Mouse (Mus musculus) myocyte (in vitro differentiated cells): ENCODE measurements around the gene Slc13a1. TPM values are rescaled to one million over a fixed set of nuclear protein-coding genes. Genes with fewer than 3 reads are reported as not detected.
"Not testable (repeated sequence)": the region's sequence is repeated elsewhere in the genome, so short reads cannot be mapped to it uniquely, and the experiment has no call there.

Source experiments
- H3K27me3 ChIP-seq: one replicate; pipeline ENCODE4 v1.6.1; 2011; ENCODE audit not compliant: control insufficient read depth, insufficient read depth, insufficient read length
- H3K36me3 ChIP-seq: one replicate; pipeline ENCODE4 v1.6.1; 2011; ENCODE audit not compliant: control insufficient read depth, insufficient read depth
- H3K4me2 ChIP-seq: one replicate; pipeline ENCODE4 v1.6.1; 2011; ENCODE audit warnings: low read depth, control low read depth
- H3K4me3 ChIP-seq: one replicate; pipeline ENCODE4 v1.5.1; 2011; ENCODE audit warnings: mild to moderate bottlenecking, control low read depth, moderate library complexity
- H3K79me2 ChIP-seq: one replicate; pipeline ENCODE4 v1.6.1; 2011; ENCODE audit not compliant: control insufficient read depth, insufficient read depth
- H3ac ChIP-seq: one replicate; pipeline ENCODE4 v1.6.1; 2011; ENCODE audit not compliant: control insufficient read depth, insufficient read length
- CEBPB ChIP-seq: IDR thresholded peaks from 2 replicates; pipeline ENCODE4 v1.6.1; 2011; ENCODE audit warnings: mild to moderate bottlenecking, moderate library complexity; ENCODE audit not compliant: poor library complexity, insufficient read depth, severe bottlenecking
- E2F4 ChIP-seq: IDR thresholded peaks from one replicate; pipeline ENCODE4 v1.6.1; 2011; ENCODE audit warnings: mild to moderate bottlenecking, control low read depth, moderate library complexity; ENCODE audit not compliant: insufficient read depth
- MAX ChIP-seq: IDR thresholded peaks from one replicate; pipeline ENCODE4 v1.6.1; 2011; ENCODE audit warnings: low read depth, mild to moderate bottlenecking, control low read depth
- MYOD1 ChIP-seq, 3 experiments: IDR thresholded peaks; one replicate each; pipeline ENCODE4 v1.6.1; 2011; ENCODE audit warnings: control low read depth in 2 of 3, low read depth in 2 of 3, mild to moderate bottlenecking in 2 of 3, moderate library complexity in 1 of 3; ENCODE audit not compliant: insufficient read length in 2 of 3, control insufficient read depth in 1 of 3
- MYOG ChIP-seq, 3 experiments: IDR thresholded peaks; one replicate each; pipeline ENCODE4 v1.6.1; 2011; ENCODE audit warnings: control low read depth in 2 of 3, low read depth in 2 of 3, mild to moderate bottlenecking in 2 of 3; ENCODE audit not compliant: insufficient read length in 2 of 3, control insufficient read depth in 1 of 3, insufficient read depth in 1 of 3
- POLR2A ChIP-seq: IDR thresholded peaks from one replicate; pipeline ENCODE4 v1.6.1; 2011; ENCODE audit warnings: low read depth, mild to moderate bottlenecking, control low read depth, moderate library complexity; ENCODE audit not compliant: insufficient read length
- POLR2AphosphoS2 ChIP-seq: IDR thresholded peaks from one replicate; pipeline ENCODE4 v1.6.1; 2011; ENCODE audit warnings: low read depth, control low read depth; ENCODE audit not compliant: insufficient read length
- REST ChIP-seq: IDR thresholded peaks from one replicate; pipeline ENCODE4 v1.6.1; 2011; ENCODE audit warnings: mild to moderate bottlenecking, control low read depth, moderate library complexity; ENCODE audit not compliant: insufficient read depth, insufficient read length
- SRF ChIP-seq: IDR thresholded peaks from one replicate; pipeline ENCODE4 v1.6.1; 2011; ENCODE audit warnings: low read depth; ENCODE audit not compliant: control insufficient read depth, insufficient read length
- TCF12 ChIP-seq: IDR thresholded peaks from one replicate; pipeline ENCODE4 v1.6.1; 2011; ENCODE audit warnings: mild to moderate bottlenecking, control low read depth; ENCODE audit not compliant: poor library complexity, insufficient read depth, severe bottlenecking
- TCF3 ChIP-seq: IDR thresholded peaks from one replicate; pipeline ENCODE4 v1.6.1; 2011; ENCODE audit warnings: low read depth, control low read depth; ENCODE audit not compliant: insufficient read length
- USF1 ChIP-seq: IDR thresholded peaks from one replicate; pipeline ENCODE4 v1.6.1; 2011; ENCODE audit warnings: low read depth, mild to moderate bottlenecking, control low read depth, moderate library complexity
- polyA plus RNA-seq: library from polyadenylated mRNA; unstranded; fragments of >200 nt; fragmentation: generic; extraction: Trizol; gene quantifications from one replicate; pipeline ENCODE4 v1.2.1, GENCODE M21; 2012; ENCODE audit warnings: missing spikeins

Gene Slc13a1
- 0.11 TPM for polyA plus RNA-seq

DNA sequence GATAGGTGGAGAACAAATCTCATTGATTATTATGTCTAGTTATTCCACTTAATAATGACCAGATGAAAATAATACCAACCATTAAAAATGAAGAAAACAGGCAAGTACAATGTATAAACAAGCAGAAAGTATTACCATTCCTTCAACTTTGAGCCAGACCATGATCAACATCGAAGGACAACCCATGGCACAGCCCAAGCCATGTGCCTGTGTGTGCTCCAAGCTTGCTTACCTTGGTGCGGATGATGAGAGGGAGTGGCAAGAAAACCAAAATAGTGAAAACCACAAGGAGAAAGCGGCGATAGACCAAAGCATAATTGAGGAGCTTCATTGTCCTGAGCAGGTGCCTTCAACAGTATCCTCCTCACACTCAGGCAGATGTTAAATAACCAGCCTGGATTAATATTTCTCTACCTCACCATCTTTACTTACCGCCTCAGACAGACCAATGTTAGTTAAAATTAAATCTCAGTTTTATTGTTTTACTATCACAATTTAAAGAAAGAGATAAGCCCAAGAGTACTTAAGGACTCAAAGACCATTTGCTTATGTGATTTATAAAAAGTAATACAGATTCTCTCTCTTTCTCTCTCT is at the start of gene Slc13a1:
Gene Slc13a1, minus strand, starts transcription at position 359 of the 594 bp plus-strand sequence.
- TF ChIP-seq MYOG (IDR thresholded peaks at IDR 0.05; ENCODE audit: control insufficient read depth in 1 of 3, insufficient read depth in 1 of 3, insufficient read length in 2 of 3, low read depth in 2 of 3) (no peak), REST (no peak), USF1 (no peak), CEBPB (no peak), POLR2A (no peak), MYOD1 (IDR thresholded peaks at IDR 0.05; ENCODE audit: control insufficient read depth in 1 of 3, insufficient read length in 2 of 3, low read depth in 2 of 3) (no peak), TCF3 (no peak), E2F4 (no peak), POLR2AphosphoS2 (no peak), SRF (no peak), MAX (no peak), TCF12 (no peak)
- Histone ChIP-seq H3K4me2 (no peak within 1 kb of the TSS), H3K36me3 (no peaks in the 10 kb centered on the region), H3K27me3 (no peaks in the 10 kb centered on the region), H3ac (no peak within 1 kb of the TSS), H3K4me3 (no peak within 1 kb of the TSS), H3K79me2 (no peaks in the 10 kb centered on the region)

GRCm38 (mm10) chr6:24207866-24208265 is 40.0 kb upstream of the Slc13a1 start:
- H3K79me2 ChIP-seq = no peaks in the 10 kb centered on the region
- TF ChIP-seq TCF3 (no peak), POLR2AphosphoS2 (no peak), USF1 (no peak), MAX (no peak), REST (no peak), E2F4 (no peak)
- H3K4me3 ChIP-seq = no peak overlapping the region
- H3K4me2 ChIP-seq = no peak overlapping the region
- no peaks in the 10 kb centered on the region for H3K27me3 ChIP-seq
- H3K36me3 ChIP-seq = no peaks in the 10 kb centered on the region
- H3ac ChIP-seq = no peak overlapping the region

- no peak overlapping the region for H3ac ChIP-seq
- no peaks in the 10 kb centered on the region for H3K79me2 ChIP-seq
- no peak overlapping the region for H3K4me2 ChIP-seq
- TF ChIP-seq E2F4 (no peak), POLR2AphosphoS2 (no peak), POLR2A (no peak), MYOD1 (IDR thresholded peaks at IDR 0.05; ENCODE audit: control insufficient read depth in 1 of 3, insufficient read length in 2 of 3, low read depth in 2 of 3) (no peak)
- no peak overlapping the region for H3K4me3 ChIP-seq
- no peaks in the 10 kb centered on the region for H3K36me3 ChIP-seq
- H3K27me3 ChIP-seq = no peaks in the 10 kb centered on the region
These were observed 34.3 kb upstream of the Slc13a1 start for GRCm38 (mm10) chr6:24202226-24202625.

DNA sequence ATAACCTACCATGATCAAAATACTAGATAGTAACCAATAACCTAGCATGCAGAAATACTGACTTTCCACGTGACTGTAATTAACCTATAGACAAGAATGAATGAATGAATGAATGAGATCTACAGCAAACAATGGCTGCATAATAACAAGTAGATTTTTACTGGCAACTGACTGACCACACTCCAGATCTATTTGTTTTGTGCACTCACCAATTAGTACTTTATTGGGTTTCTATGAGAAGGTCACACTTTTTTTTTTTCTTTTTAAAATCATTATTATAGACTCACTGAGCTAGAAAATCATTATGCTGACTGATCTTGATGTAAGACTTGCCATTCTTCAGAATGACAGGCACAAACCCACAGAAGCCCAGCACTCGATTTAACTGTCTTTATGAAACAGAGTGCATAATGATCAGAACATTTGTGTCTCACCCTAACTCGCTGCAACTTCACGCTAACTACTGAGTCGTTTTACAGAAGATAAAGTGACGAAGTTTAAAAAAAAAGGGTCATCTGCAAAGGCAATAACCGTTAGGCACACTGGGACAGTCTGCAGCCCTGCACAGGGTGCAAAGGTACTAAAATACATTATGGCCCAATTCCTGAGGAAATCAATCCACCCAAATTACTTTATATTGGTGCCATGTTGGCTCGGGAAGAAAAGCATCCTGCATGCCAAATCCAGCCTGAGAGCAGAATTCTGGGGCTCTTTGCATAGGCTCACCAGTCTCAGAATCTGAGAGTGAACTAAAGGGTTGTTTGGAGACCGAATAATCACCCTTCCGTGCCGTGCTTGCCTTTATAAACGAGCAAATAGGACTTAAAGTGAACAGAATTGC is 33.0 kb upstream of the Slc13a1 start:
- Histone ChIP-seq H3K4me3 (no peak overlapping the region), H3K79me2 (no peaks in the 10 kb centered on the region), H3K27me3 (no peaks in the 10 kb centered on the region), H3K4me2 (no peak overlapping the region), H3K36me3 (no peaks in the 10 kb centered on the region), H3ac (no peak overlapping the region)
- TF ChIP-seq SRF (no peak), REST (no peak), POLR2A (no peak)

DNA sequence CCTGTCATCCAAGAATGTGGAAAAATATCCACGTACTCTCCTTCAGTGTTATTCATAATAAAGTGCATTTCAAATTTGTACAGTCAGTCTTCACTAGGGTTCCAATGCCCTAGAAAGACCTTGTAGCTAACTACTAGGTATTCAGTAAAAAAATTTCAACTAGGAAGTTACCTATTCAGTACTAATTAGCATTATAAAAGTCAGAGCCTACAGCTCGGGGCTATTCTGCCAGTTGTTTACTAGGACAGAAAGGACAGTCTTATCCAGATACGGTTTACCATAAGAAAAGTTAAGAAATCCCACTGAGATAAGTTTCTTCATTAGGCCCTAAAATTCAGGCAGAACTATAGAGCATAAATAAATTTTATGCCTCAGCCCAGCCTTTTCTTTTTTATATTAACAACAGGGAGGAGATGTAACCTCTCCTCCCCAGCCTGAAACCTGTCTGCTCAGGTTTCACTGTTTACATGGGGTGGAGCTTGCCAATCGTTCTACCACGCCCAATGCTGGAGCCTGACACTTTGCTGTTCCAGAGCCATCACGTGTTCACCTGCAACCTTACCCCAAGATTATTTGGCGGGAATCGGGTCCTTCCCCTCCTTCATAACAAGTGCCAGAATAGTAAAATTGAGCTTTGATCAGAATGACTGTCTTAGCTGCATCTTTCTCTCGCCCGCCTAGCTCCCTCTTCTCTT is 29.8 kb upstream of the Slc13a1 start:
- not testable (repeated sequence) for H3K4me3 ChIP-seq, H3K27me3 ChIP-seq, H3K79me2 ChIP-seq, H3K36me3 ChIP-seq, H3K4me2 ChIP-seq, H3ac ChIP-seq

- H3K4me2 ChIP-seq, H3K27me3 ChIP-seq, H3K79me2 ChIP-seq, H3ac ChIP-seq, H3K4me3 ChIP-seq, H3K36me3 ChIP-seq: not testable (repeated sequence)
These were observed 28.5 kb upstream of the Slc13a1 start for GRCm38 (mm10) chr6:24196406-24196805.
